Mouse (Mus musculus) left cerebral cortex, postnatal 10 days (tissue): ENCODE measurements around the gene Plscr5. TPM values are rescaled to one million over a fixed set of nuclear protein-coding genes. Genes with fewer than 3 reads are reported as not detected.

Experiments
- DNase-seq, 2 experiments: peaks; one replicate each; pipeline ENCODE4 v3.0.0; 2021 to 2022; ENCODE audit warnings: low spot score in 2 of 2, mixed read lengths in 1 of 2; ENCODE audit errors: extremely low spot score in 1 of 2
- intact Hi-C: fragments of 180-260 bp; cut with DNase I; formaldehyde crosslinking; loops from one replicate; pipeline ENCODE4 v1.15.1; 2025
- total RNA-seq, 2 experiments: library from RNA; stranded (reverse); gene quantifications; 2 replicates each; pipeline ENCODE4 v1.2.3; 2021

Gene Plscr5
- total RNA-seq, 2 experiments from 2014 or later = 0.39 to 0.49 TPM

GRCm38 (mm10) chr9:92221480-92221879, 28.7 kb downstream of the Plscr5 start:
- no peak for DNase-seq
- intact Hi-C loops = no loop called here

GRCm38 (mm10) chr9:92224598-92225231, 32.0 kb downstream of the Plscr5 start:
- intact Hi-C loops = no loop called here
- no peak for DNase-seq

- DNase-seq = no peak
- intact Hi-C loops = no loop called here
These were observed 33.5 kb downstream of the Plscr5 start for GRCm38 (mm10) chr9:92226127-92226655.

- intact Hi-C loops = no loop called here
- no peak for DNase-seq
These were observed 34.1 kb downstream of the Plscr5 start for GRCm38 (mm10) chr9:92226795-92227194.

GRCm38 (mm10) chr9:92228867-92229832, 36.4 kb downstream of the Plscr5 start:
- intact Hi-C loops = no loop called here

GRCm38 (mm10) chr9:92229833-92230205, 37.1 kb downstream of the Plscr5 start:
- no peak for DNase-seq
- intact Hi-C loops = no loop called here

More at GRCm38 (mm10) chr9:92228867-92229832, 36.4 kb downstream of the Plscr5 start:
- DNase-seq = no peak

GRCm38 (mm10) chr9:92234901-92235458, 42.2 kb downstream of the Plscr5 start:
- no peak for DNase-seq
- intact Hi-C loops = no loop called here

GRCm38 (mm10) chr9:92248773-92249446, 56.2 kb downstream of the Plscr5 start:
- no peak for DNase-seq
- intact Hi-C loops = no loop called here

- DNase-seq = no peak
- intact Hi-C loops = no loop called here
These were observed 56.7 kb downstream of the Plscr5 start, which contains the start of gene Plscr1 for GRCm38 (mm10) chr9:92249447-92249852. TSS of gene Plscr1 (plus strand) at chr9:92249750.

GRCm38 (mm10) chr9:92249987-92250772, 57.4 kb downstream of the Plscr5 start:
- intact Hi-C loops = no loop called here
- peak; percentile 5 to 81 for DNase-seq

GRCm38 (mm10) chr9:92252718-92253117, 60.0 kb downstream of the Plscr5 start:
- DNase-seq = no peak
- intact Hi-C loops = no loop called here

- no peak for DNase-seq
- intact Hi-C loops = no loop called here
These were observed 61.0 kb downstream of the Plscr5 start for GRCm38 (mm10) chr9:92253585-92254321.

Other genes with a start within 250 kb of the Plscr5 start
- 1 to 10 TPM; 1.2 to 1.3 TPM for gene Plscr1, start 56.8 kb downstream of the Plscr5 start, total RNA-seq
- 1 to 10 TPM; 1.1 to 1.6 TPM for gene Plscr2, start 82.7 kb downstream of the Plscr5 start, total RNA-seq
- not detected for gene 1700057G04Rik, start 116.4 kb downstream of the Plscr5 start, total RNA-seq